Mouse (Mus musculus) telencephalon, adult 2 months (tissue): ENCODE measurements around the gene Rcn2.

ENCODE experiments used
- DNase-seq: peaks from one replicate; pipeline ENCODE4 v3.0.0-alpha.2; 2011; ENCODE audit warnings: low read depth, low spot score

Gene Rcn2

GRCm38 (mm10) chr9:56097584-56098298, 56.1 kb downstream of the Rcn2 start:
- DNase-seq: no peak

GRCm38 (mm10) chr9:56100041-56100522, 58.4 kb downstream of the Rcn2 start:
- DNase-seq: no peak

GRCm38 (mm10) chr9:56101022-56101421, 59.4 kb downstream of the Rcn2 start:
- DNase-seq: no peak

- DNase-seq: no peak
These were observed 63.3 kb downstream of the Rcn2 start for GRCm38 (mm10) chr9:56104921-56105320.

GRCm38 (mm10) chr9:56106274-56107072, 64.8 kb downstream of the Rcn2 start:
- no peak for DNase-seq

GRCm38 (mm10) chr9:56107527-56107926, 65.9 kb downstream of the Rcn2 start:
- no peak for DNase-seq

GRCm38 (mm10) chr9:56108174-56108573, 66.5 kb downstream of the Rcn2 start:
- no peak for DNase-seq
